Mouse (Mus musculus) layer of hippocampus, postnatal 25 days (tissue): ENCODE measurements around the gene Sox5. TPM values are rescaled to one million over a fixed set of nuclear protein-coding genes. Genes with fewer than 3 reads are reported as not detected.

Experiments used
- DNase-seq, 2 experiments: peaks; one replicate each; pipeline ENCODE4 v3.0.0; 2022; ENCODE audit warnings: mixed read lengths in 2 of 2, low spot score in 1 of 2; ENCODE audit errors: extremely low spot score in 1 of 2
- total RNA-seq, 2 experiments: library from RNA; stranded (reverse); gene quantifications; 2 replicates each; pipeline ENCODE4 v1.2.3; 2021

Gene Sox5
- total RNA-seq, 2 experiments from 2014 or later = 31.4 to 38.6 TPM

DNA sequence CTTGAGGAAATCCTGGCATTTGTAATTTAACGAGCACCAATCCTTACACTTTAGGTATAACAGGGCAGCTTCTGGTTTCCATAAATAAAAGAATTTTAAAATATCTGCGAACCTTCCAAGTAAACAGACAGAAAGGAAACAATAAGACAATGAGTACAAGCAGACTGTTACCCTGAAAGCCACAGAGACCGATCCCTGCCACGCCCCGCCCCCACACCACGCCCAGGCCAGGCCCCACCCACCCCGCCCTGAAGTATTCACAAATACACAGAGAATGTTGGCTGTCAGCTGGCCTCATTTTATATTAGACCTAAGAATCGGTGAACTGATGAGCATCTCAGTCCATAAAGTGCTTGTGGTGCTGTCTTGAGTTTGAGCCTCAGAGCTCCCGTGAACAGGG lies 117.0 kb downstream of the Sox5 start:
- no peak for DNase-seq

DNA sequence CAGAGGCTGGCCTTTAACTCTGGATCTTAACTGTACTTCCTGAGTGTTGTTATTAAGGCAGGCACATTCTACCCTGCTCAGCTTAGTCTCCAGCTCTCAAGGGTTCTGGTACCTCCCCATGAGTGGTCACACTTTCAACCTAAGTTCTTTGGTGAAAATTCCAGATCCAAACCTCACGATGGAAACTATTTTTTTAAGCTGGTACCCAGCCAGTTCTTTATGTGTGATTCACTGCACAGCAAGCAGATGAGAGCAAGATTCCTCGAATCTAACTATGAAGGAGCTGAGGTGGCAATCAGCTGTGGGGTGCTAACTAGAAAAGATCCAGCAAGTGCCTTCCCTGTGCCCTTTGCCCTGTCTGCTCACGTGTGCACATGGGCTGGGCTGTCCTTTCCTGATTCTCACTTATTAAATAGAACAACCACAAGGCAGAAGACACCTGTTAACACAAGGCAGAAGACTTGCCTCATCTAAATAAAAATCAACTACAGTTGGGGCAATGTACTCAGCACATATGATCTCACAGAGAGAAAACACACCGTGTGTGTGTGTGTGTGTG lies 118.2 kb downstream of the Sox5 start:
- no peak for DNase-seq

DNA sequence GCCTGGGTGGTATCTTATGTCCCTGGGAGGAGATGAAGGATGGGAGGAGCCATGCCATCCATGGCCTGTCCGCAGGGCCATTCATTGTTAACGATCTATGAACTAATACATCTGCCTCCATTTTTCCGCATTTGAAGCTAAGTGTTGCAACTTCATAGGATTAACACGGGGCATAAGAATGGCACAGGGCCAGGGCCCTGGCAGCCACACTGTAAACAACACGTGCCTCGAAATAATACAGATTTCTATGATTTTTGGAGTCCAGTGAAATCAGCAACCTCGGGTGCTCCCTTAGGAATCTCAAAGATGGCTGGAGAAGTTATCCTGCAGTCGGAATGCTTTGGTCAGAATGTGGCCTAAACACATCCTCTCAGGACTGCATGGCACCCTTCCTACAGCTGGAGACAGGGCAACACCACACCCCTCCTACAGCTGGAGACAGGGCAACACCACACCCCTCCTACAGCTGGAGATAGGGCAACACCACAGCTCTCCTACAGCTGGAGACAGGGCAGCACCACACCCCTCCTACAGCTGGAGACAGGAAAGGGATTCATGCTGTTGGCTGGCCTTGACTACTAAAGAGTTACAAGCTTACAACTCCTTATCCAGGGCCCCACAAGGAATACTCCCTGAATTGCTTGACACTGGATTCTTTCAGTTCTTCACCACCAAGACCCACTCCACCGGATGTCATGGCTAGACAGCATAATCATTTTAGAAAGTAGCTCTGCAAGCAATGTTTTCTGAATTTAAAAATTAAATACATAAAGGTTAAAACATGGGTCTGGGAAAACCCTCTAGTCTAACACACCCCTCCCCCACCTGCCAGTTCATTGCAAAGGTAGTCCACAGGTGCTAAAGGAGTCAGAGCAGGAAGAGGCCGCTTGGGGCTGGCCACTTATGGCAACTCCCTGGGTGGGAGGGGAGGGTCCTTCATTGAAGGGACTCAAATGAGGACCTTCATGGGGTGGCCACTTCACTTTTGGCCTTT lies 122.4 kb downstream of the Sox5 start:
- DNase-seq = no peak

DNA sequence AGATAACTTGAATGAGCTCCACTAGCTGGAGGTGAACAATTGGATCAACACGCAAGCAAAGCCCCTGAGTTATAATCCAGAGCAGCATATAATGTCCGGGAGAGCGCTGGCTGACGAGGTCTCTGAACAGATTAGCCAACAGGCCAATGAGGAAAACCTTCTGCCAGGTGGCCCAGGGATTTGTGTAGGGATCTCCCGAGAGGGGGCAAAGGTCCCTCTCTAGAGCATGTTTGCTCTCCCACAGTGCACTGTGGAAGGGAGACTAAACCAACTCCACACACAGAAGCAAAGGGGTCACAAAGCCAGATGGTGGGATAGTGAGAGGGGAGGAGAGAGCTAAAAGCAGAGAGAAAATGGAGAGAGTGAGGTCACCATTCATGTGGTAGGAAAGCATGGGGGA lies 128.9 kb downstream of the Sox5 start:
- no peak for DNase-seq

DNA sequence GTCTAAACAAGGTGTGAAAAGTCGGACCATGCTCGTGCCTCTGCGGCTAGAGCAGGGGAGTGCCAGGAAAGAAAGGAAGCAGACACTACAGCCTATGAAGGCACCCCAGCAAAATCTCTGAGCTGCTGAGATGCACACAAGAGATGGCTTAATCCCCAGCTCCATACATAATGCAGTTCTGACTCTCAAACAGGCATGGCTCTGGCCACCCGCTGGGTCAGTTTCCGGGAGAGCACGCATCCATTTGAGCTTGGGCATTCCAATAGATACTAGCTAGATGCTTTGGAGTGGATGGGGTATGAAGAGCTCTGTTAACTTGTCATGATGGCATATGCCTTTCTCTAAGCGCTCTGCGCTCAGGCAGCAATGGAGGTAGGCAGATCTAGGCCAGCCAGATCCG lies 132.9 kb downstream of the Sox5 start:
- DNase-seq = no peak

DNA sequence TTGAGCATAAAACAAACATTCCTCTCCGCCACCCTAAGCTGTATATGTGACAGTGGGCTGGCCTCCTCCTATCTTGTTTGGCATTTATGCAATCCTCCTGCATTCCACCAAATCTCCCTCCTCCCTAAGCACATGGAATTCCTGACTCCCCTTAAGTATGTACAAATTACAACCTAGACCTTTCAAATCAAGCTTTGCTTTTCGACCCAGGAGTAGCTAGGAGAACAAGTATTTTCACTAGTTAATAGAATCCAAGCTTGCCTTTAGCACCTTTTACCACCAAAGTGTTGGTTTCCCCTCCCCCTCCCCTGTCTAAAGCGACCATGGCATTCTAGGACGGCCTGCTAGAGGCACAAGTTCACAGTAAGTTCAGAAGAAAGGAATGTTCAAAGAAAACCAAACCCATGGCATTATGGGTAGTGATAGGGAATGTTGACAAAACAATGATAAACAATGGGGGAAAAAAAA lies 133.6 kb downstream of the Sox5 start:
- no peak for DNase-seq

DNA sequence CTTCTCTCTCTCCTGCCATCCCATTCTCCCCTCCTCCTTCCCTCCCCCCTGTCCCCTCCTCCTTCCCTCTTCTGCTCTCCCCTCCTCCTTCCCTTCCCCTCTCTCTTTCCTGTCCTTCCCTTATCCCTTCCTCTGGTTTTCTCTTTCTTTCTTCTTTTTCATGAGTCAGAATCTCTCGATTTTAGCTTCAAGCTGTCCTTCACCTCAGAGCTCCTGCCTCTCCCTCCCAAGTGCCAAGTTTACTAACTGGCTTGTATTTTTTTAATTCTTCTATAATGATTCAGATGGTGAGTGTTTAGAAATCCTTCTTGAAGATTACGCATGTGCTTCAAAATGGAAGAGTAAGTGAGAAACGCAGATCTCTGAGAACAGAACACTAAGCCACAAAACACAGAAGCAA lies 135.4 kb downstream of the Sox5 start:
- no peak for DNase-seq

DNA sequence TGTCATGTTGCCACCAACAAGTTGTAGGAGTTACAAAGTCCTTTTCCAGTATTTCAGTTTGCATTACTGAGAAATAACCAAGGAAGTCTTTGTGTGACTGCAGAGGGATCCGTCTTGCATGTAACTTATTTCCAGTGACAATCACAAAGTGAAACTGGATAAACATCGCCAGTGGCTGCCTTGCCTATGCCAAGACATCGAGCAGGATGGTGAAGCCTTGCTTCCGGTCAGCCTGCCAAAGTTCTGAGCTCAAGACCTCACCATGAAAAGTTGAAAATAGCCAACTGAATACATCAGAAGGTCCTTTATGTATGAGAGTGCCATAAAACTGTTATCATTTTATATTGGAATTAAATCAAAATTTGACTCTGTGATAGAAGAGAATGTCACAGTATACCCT lies 136.0 kb downstream of the Sox5 start:
- DNase-seq = no peak

DNA sequence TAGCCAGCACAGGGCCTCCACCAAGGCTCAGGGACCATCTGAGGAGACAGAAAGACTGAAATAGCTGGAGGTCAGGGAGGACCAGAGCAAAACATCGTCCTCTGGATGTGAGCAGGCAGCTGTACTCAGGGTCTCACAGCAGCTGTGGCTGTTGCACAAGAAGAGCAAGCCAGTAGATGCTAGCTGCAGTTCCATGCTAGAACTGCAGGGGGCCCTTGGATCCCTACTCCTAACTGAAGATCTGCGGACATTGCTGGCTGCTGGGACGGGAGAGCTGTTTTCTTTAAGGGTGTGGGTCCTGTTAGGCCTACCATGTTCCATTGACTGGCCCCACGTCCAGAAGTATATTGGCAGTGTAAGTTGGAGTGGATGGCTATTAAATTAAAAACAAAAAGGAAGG lies 137.1 kb downstream of the Sox5 start:
- DNase-seq = peak in 1 of 2 experiments; percentile 8

DNA sequence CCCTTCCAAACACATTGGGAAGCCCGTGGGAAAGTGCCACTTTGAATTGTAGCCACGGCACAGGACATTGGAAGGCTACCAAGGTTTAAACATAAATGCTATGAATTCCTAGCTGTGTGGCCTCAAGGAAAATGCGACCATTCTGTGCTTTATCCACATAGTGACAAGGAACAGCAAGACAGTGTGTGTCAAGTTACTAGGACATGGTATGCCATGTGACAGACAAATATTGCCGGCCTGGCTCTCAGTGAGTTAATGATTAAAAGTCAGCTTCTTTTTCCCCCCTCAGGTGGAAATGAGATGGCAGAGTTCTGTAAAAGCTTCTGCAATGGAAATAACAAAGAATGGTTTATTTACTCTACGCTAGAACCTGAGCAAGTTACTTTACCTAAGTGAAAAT lies 138.2 kb downstream of the Sox5 start:
- no peak for DNase-seq

DNA sequence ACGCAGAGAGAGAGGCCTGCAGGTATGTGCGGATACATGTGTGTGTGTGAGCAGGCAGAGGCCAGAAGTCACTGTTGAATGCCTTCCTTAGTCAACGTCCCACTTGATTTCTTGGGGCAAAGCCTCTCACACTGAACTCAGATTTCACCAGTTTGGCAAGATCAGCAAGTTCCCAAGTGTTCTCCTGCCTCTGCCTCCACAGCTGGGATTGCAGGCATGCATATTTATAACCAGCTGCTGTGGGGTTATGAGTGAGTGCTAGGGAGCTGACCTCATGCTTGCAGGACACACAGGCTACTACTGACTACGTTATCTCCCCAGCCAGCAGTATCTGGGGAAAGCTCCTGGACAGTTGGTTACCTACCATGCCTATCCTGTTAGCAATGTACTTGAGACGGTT lies 139.9 kb downstream of the Sox5 start:
- no peak for DNase-seq

DNA sequence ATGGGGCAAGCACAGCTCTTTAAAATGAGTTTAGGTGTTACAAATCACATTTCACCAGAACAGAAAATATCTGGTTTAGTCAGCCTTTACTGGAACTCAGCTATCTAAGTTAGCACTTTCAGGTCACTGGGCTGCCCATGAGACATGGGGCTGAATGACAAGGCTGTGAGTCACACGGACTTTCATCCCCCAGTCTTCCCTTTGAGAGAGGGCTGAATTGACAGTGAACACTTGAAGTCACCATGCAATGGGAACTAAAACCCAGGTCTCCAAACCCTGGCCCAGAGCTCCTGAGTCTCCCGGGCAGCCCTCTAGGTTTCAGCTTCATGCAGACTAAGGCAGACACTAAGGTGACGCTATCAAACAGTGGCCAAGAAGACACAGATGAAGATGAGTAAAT lies 141.2 kb downstream of the Sox5 start:
- no peak for DNase-seq

DNA sequence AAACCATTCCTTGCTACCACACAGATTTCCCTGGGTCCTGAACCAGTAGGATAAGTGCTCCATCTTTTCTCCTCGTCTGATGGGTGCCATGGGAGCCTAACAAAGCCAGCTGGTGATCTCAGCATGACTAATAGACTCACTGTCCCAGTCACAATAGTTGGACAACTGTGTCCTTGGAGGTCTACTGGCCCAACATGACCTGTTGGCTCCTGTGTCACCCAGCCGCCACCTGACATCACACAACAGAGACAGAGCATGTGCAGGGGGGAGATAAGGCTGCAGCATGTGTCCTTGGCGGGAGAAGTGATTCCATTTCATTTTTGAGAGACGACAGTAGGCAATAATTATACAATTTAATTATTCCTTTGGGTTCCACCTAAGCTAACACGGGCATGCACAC lies 143.2 kb downstream of the Sox5 start:
- DNase-seq = no peak

DNA sequence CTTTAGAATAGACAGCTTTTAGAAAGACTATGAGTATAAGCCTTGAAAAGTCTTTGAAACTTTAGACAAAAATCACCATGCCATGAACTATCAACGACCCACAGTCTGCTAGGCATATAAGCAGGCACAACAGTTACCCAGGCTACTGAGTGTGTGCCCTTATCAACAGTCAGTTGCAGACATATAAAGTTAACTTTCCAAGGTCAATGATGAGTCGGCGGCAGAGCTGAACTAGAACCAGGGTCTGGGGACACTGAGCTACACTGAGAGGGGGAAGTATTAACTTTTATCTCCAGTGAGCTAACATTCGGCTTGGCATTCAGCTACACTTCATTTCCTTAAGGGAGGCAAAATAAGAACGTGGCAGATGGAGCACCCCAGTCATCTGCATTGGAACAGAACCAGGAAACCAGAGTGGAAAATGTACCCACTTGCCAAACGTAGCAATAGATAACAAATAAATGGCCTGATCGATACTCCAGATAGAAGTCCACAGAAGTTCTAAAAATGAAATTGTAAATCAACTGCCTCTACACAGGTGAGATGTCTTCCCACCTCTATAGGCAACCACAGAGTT lies 154.2 kb downstream of the Sox5 start:
- DNase-seq = no peak

DNA sequence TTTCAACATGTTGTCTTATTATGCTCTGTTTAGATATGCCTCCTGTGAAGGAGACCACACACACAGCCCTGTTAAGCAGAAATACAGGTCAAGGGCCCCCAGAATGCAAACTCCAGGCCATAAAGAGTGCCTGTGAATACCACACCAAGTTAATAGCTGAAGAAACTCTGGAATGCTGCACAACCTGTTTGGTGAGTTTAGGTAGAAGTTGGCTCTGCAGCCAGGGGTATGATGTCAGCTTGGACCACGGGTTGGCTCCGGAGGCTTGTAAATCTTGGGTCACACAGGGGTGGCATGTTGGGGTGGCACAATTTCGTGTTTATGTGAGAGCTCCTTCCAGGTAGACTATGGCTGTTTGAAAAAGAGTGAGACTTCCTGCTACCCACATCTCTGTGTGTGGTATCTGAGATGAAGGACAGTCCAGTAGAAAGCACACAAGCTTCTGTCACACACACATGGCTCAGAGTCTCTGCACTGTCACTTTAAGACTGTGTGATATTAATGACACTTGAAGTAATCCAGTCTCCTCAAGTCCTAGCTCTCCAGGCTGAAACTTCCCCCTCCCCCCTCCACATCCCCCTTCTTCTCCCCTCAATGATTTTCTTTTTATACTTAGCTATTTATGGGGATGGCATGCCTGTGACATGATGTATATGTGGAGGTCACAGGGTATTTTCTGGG lies 160.5 kb downstream of the Sox5 start:
- no peak for DNase-seq

DNA sequence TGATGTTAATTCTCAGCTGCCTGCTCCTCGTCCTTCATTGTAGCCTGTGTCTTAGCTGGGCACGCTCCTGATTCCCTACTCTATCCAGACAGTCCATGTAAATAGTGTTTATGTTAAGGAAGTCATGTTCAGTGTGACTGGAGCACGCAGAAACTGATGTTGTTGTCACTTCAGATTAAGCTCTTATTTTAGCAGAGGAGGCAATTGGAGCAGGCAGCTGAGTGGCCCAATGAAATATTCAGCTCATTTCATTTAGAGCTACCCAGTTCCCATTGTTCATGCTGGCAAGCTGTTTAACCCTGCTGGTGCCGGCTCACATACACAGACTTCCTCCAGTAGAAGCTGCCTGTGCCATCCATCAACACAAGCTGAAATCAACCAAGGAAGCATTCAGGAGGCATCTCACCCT lies 170.4 kb downstream of the Sox5 start:
- no peak for DNase-seq

DNA sequence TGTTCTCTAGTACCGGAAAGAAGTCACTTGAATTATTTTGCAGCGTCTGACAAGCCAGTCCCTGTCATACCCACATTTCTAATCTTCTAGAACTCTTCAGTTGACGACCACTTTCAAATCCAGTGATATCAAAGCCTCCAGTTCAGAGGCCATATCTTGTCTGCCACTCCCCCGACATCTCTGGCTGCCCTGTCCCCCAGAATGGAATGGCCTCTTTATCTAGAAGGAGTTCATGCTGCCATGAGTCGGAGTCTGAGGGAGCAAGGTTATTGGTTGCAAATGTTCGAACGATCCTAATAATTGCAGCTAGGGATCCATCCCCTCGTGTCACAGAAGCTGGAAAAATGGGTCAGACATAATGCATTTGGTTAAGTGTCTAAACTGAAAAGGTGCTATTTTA lies 170.9 kb downstream of the Sox5 start:
- no peak for DNase-seq

DNA sequence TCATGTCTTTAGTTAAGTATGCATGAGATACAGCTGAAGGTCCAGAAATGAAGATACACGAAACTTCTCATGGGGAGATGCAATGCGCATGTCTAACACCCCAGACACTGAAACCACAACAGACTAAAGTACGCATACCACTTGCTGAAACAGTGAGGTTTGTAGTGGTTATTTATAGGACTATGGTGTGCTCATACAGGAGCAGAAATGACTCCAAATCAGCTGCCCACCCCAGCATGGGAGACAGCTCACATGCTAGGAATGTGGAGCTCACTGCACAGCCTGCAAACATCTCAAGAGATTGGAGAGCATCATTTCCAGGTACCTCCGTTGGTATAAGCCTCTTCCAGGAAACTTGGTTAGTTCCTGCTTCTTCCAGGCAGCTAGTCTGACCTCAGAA lies 178.9 kb downstream of the Sox5 start:
- DNase-seq = no peak

DNA sequence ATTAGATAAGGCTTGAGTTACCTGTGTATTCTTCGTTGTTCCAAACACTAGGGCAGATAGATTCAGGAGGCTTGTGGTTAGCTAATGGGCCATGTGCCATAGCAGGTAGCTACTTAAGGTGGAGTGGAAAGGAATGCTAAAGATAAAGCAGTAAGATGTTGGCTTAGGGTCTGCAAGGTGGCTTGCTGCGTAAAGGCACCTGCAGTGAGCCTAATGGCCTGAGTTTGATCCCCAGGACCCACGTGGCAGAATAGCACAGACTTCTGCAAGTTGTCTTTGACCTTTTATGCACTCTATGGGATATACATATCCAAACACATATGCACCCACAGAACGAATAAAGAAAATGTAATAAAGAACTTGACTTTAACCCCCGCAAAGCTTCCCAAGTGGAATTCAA lies 181.4 kb downstream of the Sox5 start:
- no peak for DNase-seq

DNA sequence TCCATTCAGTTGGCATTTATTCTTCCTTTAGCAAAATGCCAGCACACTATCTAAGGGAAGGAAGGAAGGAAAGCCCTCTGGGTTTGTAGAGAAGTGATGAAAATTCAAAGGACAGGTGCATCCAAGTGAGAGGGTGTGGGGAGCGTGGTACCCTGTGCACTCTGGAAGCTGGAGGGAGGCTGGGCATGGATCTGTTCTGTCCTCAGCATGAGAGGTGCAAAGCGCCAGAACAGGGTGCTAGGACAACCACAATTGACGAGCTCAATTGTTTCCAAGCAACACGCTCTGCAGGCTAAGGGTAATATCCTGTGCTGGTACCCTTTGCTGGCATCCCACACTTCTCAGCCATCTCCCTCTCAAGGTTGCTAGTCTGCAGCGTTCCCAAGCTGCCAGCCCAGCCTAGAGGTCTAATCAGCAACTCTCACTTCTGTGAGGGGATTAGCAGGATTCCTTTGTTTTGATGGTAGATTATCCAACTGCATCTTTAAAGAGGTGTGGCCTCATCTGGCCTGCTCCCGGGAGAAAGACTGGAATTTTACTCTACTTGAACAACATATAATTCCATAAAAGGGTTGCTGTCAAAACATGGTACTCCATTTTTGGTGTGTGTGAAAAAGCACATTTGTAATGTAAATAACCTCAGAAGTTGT lies 183.3 kb downstream of the Sox5 start:
- no peak for DNase-seq
